Mouse (Mus musculus) intestine, embryonic 16.5 days (tissue): ENCODE results near the gene Hsd3b7. TPM values are rescaled to one million over a fixed set of nuclear protein-coding genes. Genes with fewer than 3 reads are reported as not detected.

Experiments
- ATAC-seq: fragments of 200-750 bp; cut with Nextera tagmentation; 2 replicates; pipeline ENCODE4 v1.8.0; 2017; ENCODE audit warnings: moderate TSS enrichment, moderate library complexity
- H3K27ac ChIP-seq: fragments of 300-500 bp; sonication (generic); 2 replicates; pipeline ENCODE4 v1.5.1; 2014; ENCODE audit warnings: mild to moderate bottlenecking, low read length
- H3K27me3 ChIP-seq: fragments of 300-500 bp; sonication (generic); replicated peaks from 2 replicates; pipeline ENCODE4 v1.6.1; 2014; ENCODE audit warnings: low read length, control low read depth, mixed read lengths; ENCODE audit not compliant: control insufficient read depth, insufficient read depth
- H3K36me3 ChIP-seq: fragments of 300-500 bp; sonication (generic); 2 replicates; pipeline ENCODE4 v1.6.1; 2014; ENCODE audit warnings: low read length, control low read depth; ENCODE audit not compliant: control insufficient read depth, insufficient read depth
- H3K4me1 ChIP-seq: fragments of 300-500 bp; sonication (generic); 2 replicates; pipeline ENCODE4 v1.6.1; 2014; ENCODE audit warnings: low read length, control low read depth, mixed read lengths; ENCODE audit not compliant: control insufficient read depth, insufficient read depth
- H3K4me2 ChIP-seq: fragments of 300-500 bp; sonication (generic); 2 replicates; pipeline ENCODE4 v1.6.1; 2014; ENCODE audit warnings: low read depth, low read length, control low read depth
- H3K4me3 ChIP-seq: fragments of 300-500 bp; sonication (generic); 2 replicates; pipeline ENCODE4 v1.5.1; 2014; ENCODE audit warnings: mild to moderate bottlenecking, low read length
- H3K9ac ChIP-seq: fragments of 300-500 bp; sonication (generic); 2 replicates; pipeline ENCODE4 v1.6.1; 2014; ENCODE audit warnings: low read depth, low read length
- H3K9me3 ChIP-seq: fragments of 300-500 bp; sonication (generic); 2 replicates; pipeline ENCODE4 v1.6.1; 2016; ENCODE audit warnings: low read length, control low read depth; ENCODE audit not compliant: control insufficient read depth
- WGBS: fragments of 180-500 bp; shearing (Covaris S2); extraction: QIAGEN DNeasy Blood & Tissue Kit; methylation state at CpG from one replicate; pipeline ENCODE4 v1.1.7; 2014; 5-methylcytosine and 5-hydroxymethylcytosine counted together
- polyA plus RNA-seq: library from polyadenylated mRNA; unstranded; fragments of >200 nt; fragmentation: Nextera tagmentation; extraction: Ambion mirVana; gene quantifications from 2 replicates; pipeline ENCODE4 v1.2.1, GENCODE M21; 2015

The Hsd3b7 gene
- polyA plus RNA-seq, 1 experiment from 2014 or later, result 37.6 TPM

DNA sequence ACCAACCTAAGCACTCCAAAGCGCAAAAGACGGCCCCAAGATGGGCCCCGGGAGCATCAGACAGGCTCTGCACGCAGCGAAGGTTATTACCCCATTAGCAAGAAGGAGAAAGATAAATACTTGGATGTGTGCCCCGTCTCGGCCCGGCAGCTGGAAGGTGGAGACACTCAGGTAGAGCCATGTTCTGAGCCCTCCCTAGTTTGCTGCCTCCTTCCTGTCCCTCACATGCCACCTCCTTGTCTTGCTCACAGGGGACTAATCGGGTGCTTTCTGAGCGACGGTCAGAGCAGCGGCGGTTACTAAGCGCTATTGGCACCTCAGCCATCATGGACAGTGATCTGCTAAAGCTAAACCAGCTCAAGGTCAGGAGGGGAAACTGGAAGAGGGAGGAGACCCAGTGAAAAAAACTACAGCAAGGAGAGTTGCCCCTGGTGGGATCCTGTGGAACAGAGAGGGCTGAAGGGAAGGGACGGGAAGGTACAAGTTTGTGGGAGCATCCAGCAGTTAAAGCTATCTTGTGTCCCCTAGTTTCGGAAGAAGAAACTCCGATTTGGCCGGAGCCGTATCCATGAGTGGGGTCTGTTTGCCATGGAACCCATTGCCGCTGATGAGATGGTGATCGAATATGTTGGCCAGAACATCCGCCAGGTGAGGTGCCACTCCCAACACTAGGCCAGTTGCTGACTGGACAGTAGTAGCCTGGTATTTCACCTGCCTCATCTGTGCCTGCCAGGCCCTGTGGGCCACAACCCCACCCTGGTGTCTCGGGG lies 3.1 kb upstream of the Hsd3b7 start:
- Histone ChIP-seq H3K4me2 (no peak overlapping the region), H3K27me3 (no peaks in the 10 kb centered on the region), H3K36me3 (peaks cover 14% of the 10 kb centered on the region), H3K4me3 (no peak overlapping the region), H3K9ac (no peak overlapping the region), H3K4me1 (no peaks in the 10 kb centered on the region), H3K27ac (no peak overlapping the region), H3K9me3 (no peaks in the 10 kb centered on the region)
- ATAC-seq, result no peak
- WGBS, result 88% methylated on average over 23 of the region's 23 CpGs

DNA sequence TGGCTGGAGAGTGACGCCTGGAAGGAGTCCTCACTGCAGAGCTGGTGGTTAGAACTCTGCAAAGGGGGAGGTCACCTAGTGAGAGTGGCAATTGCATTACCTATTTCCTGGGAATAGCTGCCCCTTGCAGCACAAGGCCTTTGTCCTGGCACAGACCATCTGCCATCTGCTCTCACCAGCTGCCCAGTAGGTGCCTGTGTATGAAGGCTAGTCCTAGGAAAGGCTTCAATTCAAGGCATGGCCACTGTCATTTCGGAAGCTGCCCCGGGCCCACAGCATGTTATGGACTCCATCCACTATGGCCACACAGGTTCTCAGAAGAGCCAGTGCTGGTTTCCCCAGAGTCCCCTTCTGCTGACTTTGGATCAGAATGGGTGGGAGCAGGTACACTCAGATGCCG lies 1.8 kb upstream of the Hsd3b7 start:
- peaks cover 10% of the 10 kb centered on the region for H3K36me3 ChIP-seq
- H3K4me2 ChIP-seq, result no peak overlapping the region
- WGBS, result 88% methylated on average over 4 of the region's 4 CpGs
- H3K9ac ChIP-seq, result no peak overlapping the region
- no peak for ATAC-seq
- no peaks in the 10 kb centered on the region for H3K9me3 ChIP-seq
- H3K4me3 ChIP-seq, result no peak overlapping the region
- H3K27ac ChIP-seq, result no peak overlapping the region
- H3K4me1 ChIP-seq, result no peaks in the 10 kb centered on the region
- no peaks in the 10 kb centered on the region for H3K27me3 ChIP-seq

DNA sequence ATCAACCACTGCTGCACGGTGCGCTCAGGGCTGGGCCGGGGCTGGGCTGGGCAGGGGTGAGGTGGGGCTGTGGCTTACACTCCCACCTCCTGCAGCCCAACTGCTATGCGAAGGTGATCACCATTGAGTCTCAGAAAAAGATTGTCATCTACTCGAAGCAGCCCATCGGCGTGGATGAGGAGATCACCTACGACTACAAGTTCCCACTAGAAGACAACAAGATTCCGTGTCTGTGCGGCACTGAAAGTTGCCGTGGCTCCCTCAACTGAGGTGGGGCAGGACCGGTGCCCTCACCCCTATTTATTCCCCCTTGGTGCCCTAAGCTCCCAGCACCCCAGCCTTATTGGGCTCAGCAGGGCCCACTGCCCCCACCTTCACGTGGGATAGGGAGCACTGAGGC lies 1.2 kb upstream of the Hsd3b7 start:
- H3K36me3 ChIP-seq, result peaks cover 10% of the 10 kb centered on the region
- 83% methylated on average over 13 of the region's 13 CpGs for WGBS

DNA sequence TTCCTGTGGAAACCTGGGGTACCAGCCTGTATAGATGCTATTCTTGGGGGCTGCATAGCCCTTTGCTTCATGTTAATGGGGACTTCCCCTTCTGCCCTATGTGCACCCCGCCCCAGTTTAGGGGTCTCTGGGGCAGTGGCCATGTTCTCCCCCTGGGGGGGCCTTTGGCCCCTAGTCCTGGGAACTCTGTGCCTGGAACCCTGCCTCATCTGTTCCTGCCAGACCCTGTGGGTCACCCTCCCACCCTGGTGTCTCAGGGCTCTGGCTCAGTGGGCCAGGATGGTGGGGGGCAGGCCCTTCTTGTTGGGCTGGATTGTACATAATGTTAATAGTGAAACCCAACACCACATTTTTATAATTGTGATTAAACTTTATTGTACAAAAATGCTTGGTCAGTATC lies 666 bp upstream of the Hsd3b7 start:
- H3K27ac ChIP-seq, result no peak overlapping the region
- no peak overlapping the region for H3K4me2 ChIP-seq
- no peaks in the 10 kb centered on the region for H3K9me3 ChIP-seq
- H3K27me3 ChIP-seq, result no peaks in the 10 kb centered on the region
- WGBS, result 94% methylated on average over 1 of the region's 1 CpGs
- H3K36me3 ChIP-seq, result peaks cover 10% of the 10 kb centered on the region
- H3K4me1 ChIP-seq, result peaks cover 3% of the 10 kb centered on the region; the same call in 1 of the 2 replicates
- H3K4me3 ChIP-seq, result no peak overlapping the region
- H3K9ac ChIP-seq, result no peak overlapping the region
- ATAC-seq, result no peak; the same call in 1 of the 2 replicates

More for the DNA sequence above, 1.2 kb upstream of the Hsd3b7 start:
- ATAC-seq, result no peak
- Histone ChIP-seq H3K4me1 (no peaks in the 10 kb centered on the region), H3K27me3 (no peaks in the 10 kb centered on the region), H3K9me3 (no peaks in the 10 kb centered on the region), H3K27ac (no peak overlapping the region), H3K4me2 (no peak overlapping the region), H3K4me3 (no peak overlapping the region), H3K9ac (no peak overlapping the region)

DNA sequence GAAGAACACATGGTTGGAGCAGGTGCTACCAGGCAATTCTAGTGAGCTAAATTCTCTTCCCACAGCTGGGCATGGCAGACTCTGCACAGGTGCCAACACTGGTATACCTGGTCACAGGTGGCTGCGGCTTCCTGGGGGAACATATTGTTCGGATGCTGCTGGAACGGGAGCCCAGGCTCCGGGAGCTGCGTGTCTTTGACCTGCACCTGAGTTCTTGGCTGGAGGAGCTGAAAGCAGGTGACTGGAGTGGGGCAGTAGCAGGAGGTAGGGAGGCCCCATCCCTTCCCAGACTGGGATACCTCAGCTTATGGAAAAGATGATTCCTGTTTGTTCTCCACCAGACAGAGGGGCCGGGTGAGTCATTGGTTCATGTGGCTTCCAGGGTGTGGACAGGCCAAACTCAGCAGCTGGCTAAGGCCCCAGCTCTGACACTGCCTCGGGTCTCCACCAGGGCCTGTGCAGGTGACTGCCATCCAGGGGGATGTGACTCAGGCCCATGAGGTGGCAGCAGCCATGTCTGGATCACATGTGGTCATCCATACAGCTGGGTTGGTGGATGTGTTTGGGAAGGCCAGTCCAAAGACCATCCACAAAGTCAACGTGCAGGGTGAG lies 712 bp downstream of the Hsd3b7 start:
- H3K9ac ChIP-seq, result peak overlapping the region; percentile 14
- peak overlapping the region; percentile 38; the same call in 1 of the 2 replicates for H3K4me3 ChIP-seq
- H3K4me1 ChIP-seq, result peaks cover 3% of the 10 kb centered on the region; the same call in 1 of the 2 replicates
- no peaks in the 10 kb centered on the region for H3K27me3 ChIP-seq
- no peak; the same call in none of the 2 replicates for ATAC-seq
- peak overlapping the region; percentile 30; the same call in 1 of the 2 replicates for H3K27ac ChIP-seq
- peak overlapping the region; percentile 32 for H3K4me2 ChIP-seq
- H3K36me3 ChIP-seq, result peaks cover 4% of the 10 kb centered on the region; the same call in 1 of the 2 replicates
- 81% methylated on average over 8 of the region's 8 CpGs for WGBS
- H3K9me3 ChIP-seq, result no peaks in the 10 kb centered on the region

DNA sequence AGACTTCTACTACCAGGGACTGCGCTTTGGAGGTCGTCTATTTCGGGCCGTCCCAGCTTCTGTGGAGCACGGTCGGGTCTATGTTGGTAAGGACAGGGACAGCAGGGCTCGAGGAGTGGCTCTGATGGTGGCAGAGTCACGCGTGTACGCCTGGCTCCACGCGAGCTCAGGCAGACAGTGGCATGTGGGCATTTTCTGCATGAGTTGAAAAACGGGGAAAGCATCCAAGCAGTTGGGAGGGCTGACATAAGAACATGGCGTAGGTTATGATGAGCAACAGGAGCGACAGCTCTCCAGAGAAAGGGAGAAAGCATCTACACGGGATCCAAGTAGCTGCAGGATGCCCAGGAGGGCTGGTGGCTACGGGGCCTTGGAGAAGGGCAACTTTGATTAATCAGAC lies 1.9 kb downstream of the Hsd3b7 start:
- Histone ChIP-seq H3K4me1 (peaks cover 3% of the 10 kb centered on the region; the same call in 1 of the 2 replicates), H3K27me3 (no peaks in the 10 kb centered on the region), H3K4me2 (no peak overlapping the region), H3K9ac (no peak overlapping the region), H3K4me3 (no peak overlapping the region), H3K36me3 (no peaks in the 10 kb centered on the region), H3K27ac (no peak overlapping the region), H3K9me3 (no peaks in the 10 kb centered on the region)
- 93% methylated on average over 17 of the region's 17 CpGs for WGBS
- no peak for ATAC-seq

DNA sequence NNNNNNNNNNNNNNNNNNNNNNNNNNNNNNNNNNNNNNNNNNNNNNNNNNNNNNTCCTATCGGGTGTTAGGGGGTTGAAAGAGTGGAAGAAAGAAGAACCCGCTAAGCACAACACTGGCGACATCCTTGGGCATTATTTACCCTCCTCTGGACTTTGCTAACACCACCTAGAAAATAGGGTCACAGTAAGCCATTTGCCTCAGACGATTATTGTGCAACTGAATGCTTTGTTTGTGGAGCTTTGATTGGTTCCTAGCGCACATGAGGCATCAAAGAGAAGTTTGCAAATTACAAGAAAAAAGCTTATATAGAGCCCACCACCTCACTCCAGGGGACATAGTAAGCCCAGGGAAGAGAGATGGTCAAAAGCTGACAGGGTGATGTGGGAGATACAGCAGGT lies 8.4 kb downstream of the Hsd3b7 start:
- no peaks in the 10 kb centered on the region for H3K27me3 ChIP-seq
- peaks cover 3% of the 10 kb centered on the region; the same call in 1 of the 2 replicates for H3K4me1 ChIP-seq
- 73% methylated on average over 5 of the region's 5 CpGs for WGBS
- H3K36me3 ChIP-seq, result no peaks in the 10 kb centered on the region
- ATAC-seq, result no peak
- H3K9me3 ChIP-seq, result no peaks in the 10 kb centered on the region
- no peak overlapping the region for H3K9ac ChIP-seq
- H3K4me2 ChIP-seq, result no peak overlapping the region
- H3K27ac ChIP-seq, result no peak overlapping the region
- H3K4me3 ChIP-seq, result no peak overlapping the region

DNA sequence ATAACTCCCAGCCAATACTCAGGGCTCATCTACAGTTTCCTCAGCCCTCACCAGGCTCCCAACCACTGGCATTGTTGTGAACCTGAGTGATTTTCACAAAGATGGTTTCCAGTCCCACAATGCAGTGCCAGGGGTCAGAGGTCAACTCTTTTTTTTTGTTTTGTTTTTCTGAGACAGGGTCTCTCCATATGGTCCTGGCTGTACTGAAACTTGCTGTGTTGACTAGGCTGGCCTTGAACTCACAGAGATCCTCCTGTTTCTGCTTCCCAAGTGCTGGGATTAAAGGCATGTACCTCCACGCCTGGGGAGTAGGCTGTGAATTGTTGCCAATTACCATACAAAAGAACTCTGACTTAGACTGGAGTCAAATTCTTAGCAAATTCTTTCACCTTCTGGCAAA lies 9.4 kb downstream of the Hsd3b7 start:
- ATAC-seq, result no peak
- Histone ChIP-seq H3K9ac (no peak overlapping the region), H3K9me3 (no peaks in the 10 kb centered on the region), H3K4me2 (no peak overlapping the region), H3K4me1 (no peaks in the 10 kb centered on the region), H3K4me3 (no peak overlapping the region), H3K27ac (no peak overlapping the region), H3K36me3 (no peaks in the 10 kb centered on the region), H3K27me3 (no peaks in the 10 kb centered on the region)
- WGBS, result 91% methylated on average over 1 of the region's 1 CpGs

DNA sequence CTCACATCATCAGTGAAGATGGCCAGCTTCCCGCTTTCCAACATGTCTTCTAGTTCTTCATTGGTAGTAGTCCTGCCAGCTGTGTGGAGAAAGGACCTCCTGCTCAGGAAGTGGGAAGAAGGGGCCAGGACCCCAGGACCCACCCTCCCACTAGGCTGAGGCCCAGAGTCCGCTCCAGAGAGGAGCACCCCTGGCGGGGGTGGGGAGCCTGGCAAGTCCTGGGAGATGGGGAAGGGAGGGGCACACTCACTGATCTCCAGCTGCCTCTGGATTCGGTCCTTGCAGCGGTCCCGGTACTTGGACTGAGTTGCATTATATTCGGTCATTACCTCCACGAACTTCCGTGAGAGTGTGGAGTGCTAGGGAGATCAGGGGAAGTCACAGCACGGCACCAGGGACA lies 10.2 kb downstream of the Hsd3b7 start:
- no peak overlapping the region for H3K27ac ChIP-seq
- no peak overlapping the region for H3K4me2 ChIP-seq
- H3K4me1 ChIP-seq, result no peaks in the 10 kb centered on the region
- no peak overlapping the region for H3K4me3 ChIP-seq
- H3K36me3 ChIP-seq, result no peaks in the 10 kb centered on the region
- H3K27me3 ChIP-seq, result no peaks in the 10 kb centered on the region
- no peaks in the 10 kb centered on the region for H3K9me3 ChIP-seq
- H3K9ac ChIP-seq, result no peak overlapping the region
- ATAC-seq, result no peak
- WGBS, result 81% methylated on average over 10 of the region's 10 CpGs
